Mouse (Mus musculus) neural tube, embryonic 11.5 days (tissue): ENCODE measurements around the gene 2900026A02Rik. TPM values are rescaled to one million over a fixed set of nuclear protein-coding genes. Genes with fewer than 3 reads are reported as not detected.
"Not testable (repeated sequence)": the region's sequence is repeated elsewhere in the genome, so short reads cannot be mapped to it uniquely, and the experiment has no call there.

ENCODE experiments used
- ATAC-seq: fragments of 200-750 bp; cut with Nextera tagmentation; 2 replicates; pipeline ENCODE4 v1.8.0; 2017; ENCODE audit warnings: moderate number of reproducible peaks, mild to moderate bottlenecking, moderate TSS enrichment, moderate library complexity; ENCODE audit not compliant: insufficient read depth, low FRiP score, low TSS enrichment
- DNase-seq: peaks from one replicate; pipeline ENCODE4 v3.0.0-alpha.2; 2015; ENCODE audit warnings: low spot score
- H3K27ac ChIP-seq: fragments of 300-500 bp; sonication (generic); 2 replicates; pipeline ENCODE4 v1.5.1; 2014; ENCODE audit warnings: low read depth, mild to moderate bottlenecking, low read length
- H3K27me3 ChIP-seq: fragments of 300-500 bp; sonication (generic); 2 replicates; pipeline ENCODE4 v1.6.1; 2014; ENCODE audit warnings: mild to moderate bottlenecking, low read length, mixed read lengths; ENCODE audit not compliant: control insufficient read depth, insufficient read depth
- H3K36me3 ChIP-seq: fragments of 300-500 bp; sonication (generic); 2 replicates; pipeline ENCODE4 v1.6.1; 2014; ENCODE audit warnings: mild to moderate bottlenecking, low read length, moderate library complexity, mixed read lengths; ENCODE audit not compliant: control insufficient read depth, insufficient read depth
- H3K4me1 ChIP-seq: fragments of 300-500 bp; sonication (generic); 2 replicates; pipeline ENCODE4 v1.6.1; 2014; ENCODE audit warnings: low read length, mixed read lengths; ENCODE audit not compliant: control insufficient read depth, insufficient read depth
- H3K4me2 ChIP-seq: fragments of 300-500 bp; sonication (generic); 2 replicates; pipeline ENCODE4 v1.6.1; 2014; ENCODE audit warnings: low read depth, mild to moderate bottlenecking, moderate library complexity
- H3K4me3 ChIP-seq: fragments of 300-500 bp; sonication (generic); 2 replicates; pipeline ENCODE4 v1.5.1; 2014; ENCODE audit warnings: low read depth, low read length
- H3K9ac ChIP-seq: fragments of 300-500 bp; sonication (generic); 2 replicates; pipeline ENCODE4 v1.6.1; 2014; ENCODE audit warnings: mild to moderate bottlenecking, low read length
- H3K9me3 ChIP-seq: fragments of 300-500 bp; sonication (generic); 2 replicates; pipeline ENCODE4 v1.6.1; 2016; ENCODE audit warnings: low read length; ENCODE audit not compliant: control insufficient read depth
- WGBS: fragments of 180-500 bp; shearing (Covaris S2); extraction: QIAGEN DNeasy Blood & Tissue Kit; methylation state at CpG from one replicate; pipeline ENCODE4 v1.1.7; 2014; 5-methylcytosine and 5-hydroxymethylcytosine counted together
- polyA plus RNA-seq: library from polyadenylated mRNA; unstranded; fragments of >200 nt; fragmentation: Nextera tagmentation; extraction: Ambion mirVana; gene quantifications from 2 replicates; pipeline ENCODE4 v1.2.1, GENCODE M21; 2014

Gene 2900026A02Rik
- polyA plus RNA-seq, 1 experiment from 2014 or later: 1.3 TPM

GRCm38 (mm10) chr5:113113120-113113519 is 107.9 kb downstream of the 2900026A02Rik start:
- Histone ChIP-seq H3K4me3 (no peak overlapping the region), H3K36me3 (no peaks in the 10 kb centered on the region), H3K9ac (no peak overlapping the region), H3K4me1 (peaks cover 7% of the 10 kb centered on the region), H3K27ac (no peak overlapping the region), H3K4me2 (no peak overlapping the region), H3K9me3 (no peaks in the 10 kb centered on the region), H3K27me3 (no peaks in the 10 kb centered on the region)
- DNase-seq: no peak
- no peak for ATAC-seq
- 42% methylated on average over 5 of the region's 5 CpGs for WGBS

GRCm38 (mm10) chr5:113111336-113111735 is 109.7 kb downstream of the 2900026A02Rik start:
- Histone ChIP-seq H3K4me2 (no peak overlapping the region), H3K9ac (no peak overlapping the region), H3K4me1 (peaks cover 7% of the 10 kb centered on the region), H3K36me3 (no peaks in the 10 kb centered on the region), H3K27me3 (no peaks in the 10 kb centered on the region), H3K27ac (no peak overlapping the region), H3K4me3 (no peak overlapping the region), H3K9me3 (no peaks in the 10 kb centered on the region)
- DNase-seq: peak; percentile 15
- WGBS: 10% methylated on average over 4 of the region's 4 CpGs
- ATAC-seq: no peak

GRCm38 (mm10) chr5:113110929-113111328 is 110.1 kb downstream of the 2900026A02Rik start:
- DNase-seq (no peak), ATAC-seq (no peak)
- Histone ChIP-seq H3K4me3 (no peak overlapping the region), H3K9ac (peak overlapping the region; percentile 44), H3K27ac (peak overlapping the region; percentile 64; the same call in 1 of the 2 replicates), H3K27me3 (no peaks in the 10 kb centered on the region), H3K4me2 (no peak overlapping the region), H3K9me3 (no peaks in the 10 kb centered on the region), H3K4me1 (peaks cover 7% of the 10 kb centered on the region), H3K36me3 (no peaks in the 10 kb centered on the region)
- 0% methylated on average over 1 of the region's 1 CpGs for WGBS

GRCm38 (mm10) chr5:113109651-113110050 is 111.4 kb downstream of the 2900026A02Rik start:
- H3K27me3 ChIP-seq, H3K27ac ChIP-seq, DNase-seq, H3K4me1 ChIP-seq, ATAC-seq, H3K4me2 ChIP-seq, H3K36me3 ChIP-seq, H3K9ac ChIP-seq, H3K4me3 ChIP-seq, H3K9me3 ChIP-seq: not testable (repeated sequence)
- 85% methylated on average over 2 of the region's 2 CpGs for WGBS

GRCm38 (mm10) chr5:113108165-113108764 is 112.8 kb downstream of the 2900026A02Rik start:
- no peak for ATAC-seq
- no peak for DNase-seq

GRCm38 (mm10) chr5:113107709-113108108 is 113.3 kb downstream of the 2900026A02Rik start:
- H3K27me3 ChIP-seq: no peaks in the 10 kb centered on the region
- DNase-seq: no peak
- H3K27ac ChIP-seq: no peak overlapping the region
- 86% methylated on average over 3 of the region's 3 CpGs for WGBS
- H3K4me1 ChIP-seq: peaks cover 5% of the 10 kb centered on the region
- no peaks in the 10 kb centered on the region for H3K36me3 ChIP-seq
- H3K4me3 ChIP-seq: no peak overlapping the region
- ATAC-seq: no peak
- H3K4me2 ChIP-seq: no peak overlapping the region
- no peak overlapping the region for H3K9ac ChIP-seq
- no peaks in the 10 kb centered on the region for H3K9me3 ChIP-seq

More at GRCm38 (mm10) chr5:113108165-113108764, 112.8 kb downstream of the 2900026A02Rik start:
- H3K4me1 ChIP-seq: peaks cover 5% of the 10 kb centered on the region
- H3K4me2 ChIP-seq: no peak overlapping the region
- no peaks in the 10 kb centered on the region for H3K27me3 ChIP-seq
- no peaks in the 10 kb centered on the region for H3K9me3 ChIP-seq
- H3K27ac ChIP-seq: no peak overlapping the region
- H3K36me3 ChIP-seq: no peaks in the 10 kb centered on the region
- no peak overlapping the region for H3K4me3 ChIP-seq
- H3K9ac ChIP-seq: no peak overlapping the region
- WGBS: 87% methylated on average over 11 of the region's 11 CpGs

- DNase-seq (no peak), ATAC-seq (no peak)
- no peaks in the 10 kb centered on the region for H3K27me3 ChIP-seq
- H3K4me3 ChIP-seq: no peak overlapping the region
- H3K9ac ChIP-seq: no peak overlapping the region
- WGBS: 77% methylated on average over 7 of the region's 7 CpGs
- H3K27ac ChIP-seq: no peak overlapping the region
- no peaks in the 10 kb centered on the region for H3K9me3 ChIP-seq
- H3K4me2 ChIP-seq: no peak overlapping the region
- peaks cover 5% of the 10 kb centered on the region for H3K4me1 ChIP-seq
- no peaks in the 10 kb centered on the region for H3K36me3 ChIP-seq
Measured at GRCm38 (mm10) chr5:113106594-113106993, 114.4 kb downstream of the 2900026A02Rik start.

- no peak overlapping the region for H3K27ac ChIP-seq
- no peaks in the 10 kb centered on the region for H3K9me3 ChIP-seq
- no peaks in the 10 kb centered on the region for H3K36me3 ChIP-seq
- no peak overlapping the region for H3K9ac ChIP-seq
- no peak for DNase-seq
- H3K4me3 ChIP-seq: no peak overlapping the region
- 91% methylated on average over 4 of the region's 4 CpGs for WGBS
- H3K27me3 ChIP-seq: no peaks in the 10 kb centered on the region
- no peak for ATAC-seq
- no peaks in the 10 kb centered on the region for H3K4me1 ChIP-seq
- no peak overlapping the region for H3K4me2 ChIP-seq
Measured at GRCm38 (mm10) chr5:113105481-113105880, 115.6 kb downstream of the 2900026A02Rik start.

- Histone ChIP-seq H3K27me3 (no peaks in the 10 kb centered on the region), H3K9ac (no peak overlapping the region), H3K9me3 (no peaks in the 10 kb centered on the region), H3K27ac (no peak overlapping the region), H3K4me1 (no peaks in the 10 kb centered on the region), H3K4me3 (no peak overlapping the region), H3K4me2 (no peak overlapping the region), H3K36me3 (no peaks in the 10 kb centered on the region)
- ATAC-seq (no peak), DNase-seq (no peak)
- WGBS: 86% methylated on average over 9 of the region's 9 CpGs
Measured at GRCm38 (mm10) chr5:113105035-113105434, 116.0 kb downstream of the 2900026A02Rik start.
